Mouse (Mus musculus) bone marrow, adult 2 months (tissue): ENCODE results near the gene Usp17lc.

Source experiments
- CTCF ChIP-seq: fragments of 200-500 bp; IDR thresholded peaks from 2 replicates; pipeline ENCODE4 v1.5.1; 2011; ENCODE audit warnings: low read length, control low read depth; ENCODE audit not compliant: control insufficient read depth, insufficient read depth
- POLR2A ChIP-seq: fragments of 200-500 bp; IDR thresholded peaks from 2 replicates; pipeline ENCODE4 v1.6.1; 2011; ENCODE audit warnings: low read depth, mild to moderate bottlenecking, control low read depth, low read length, borderline replicate concordance; ENCODE audit not compliant: control insufficient read depth

DNA sequence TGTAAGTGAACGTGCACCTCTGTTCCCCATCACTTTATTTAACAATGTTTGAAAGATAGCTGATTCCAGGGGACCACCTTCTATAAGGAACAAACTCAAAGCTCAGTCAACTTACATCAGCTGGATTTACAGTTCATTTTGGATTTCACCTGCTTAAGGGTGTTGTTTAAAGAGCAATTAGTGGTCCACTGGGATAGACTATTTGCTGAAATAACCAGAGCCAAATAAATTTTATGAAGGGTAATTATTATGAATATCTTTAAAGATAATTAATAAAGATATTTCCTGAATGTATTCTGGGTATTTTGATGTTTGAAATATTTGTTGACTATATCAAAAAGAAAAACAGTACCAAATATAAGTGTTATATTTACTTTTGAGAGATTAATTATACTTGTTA lies 30.5 kb downstream of the Usp17lc start, which contains the start of gene Olfr605:
- TF ChIP-seq CTCF (no peak), POLR2A (no peak)
